Mouse (Mus musculus) left cerebral cortex, postnatal 10 days (tissue): ENCODE measurements around the gene Olfr1388. TPM values are rescaled to one million over a fixed set of nuclear protein-coding genes. Genes with fewer than 3 reads are reported as not detected.
"Not testable (repeated sequence)": the region's sequence is repeated elsewhere in the genome, so short reads cannot be mapped to it uniquely, and the experiment has no call there.

Source experiments
- DNase-seq, 2 experiments: peaks; one replicate each; pipeline ENCODE4 v3.0.0; 2021 to 2022; ENCODE audit warnings: low spot score in 2 of 2, mixed read lengths in 1 of 2; ENCODE audit errors: extremely low spot score in 1 of 2
- intact Hi-C: fragments of 180-260 bp; cut with DNase I; formaldehyde crosslinking; loops from one replicate; pipeline ENCODE4 v1.15.1; 2025
- total RNA-seq, 2 experiments: library from RNA; stranded (reverse); gene quantifications; 2 replicates each; pipeline ENCODE4 v1.2.3; 2021

Gene Olfr1388
- under 1 TPM; 0.30 to 0.54 TPM for total RNA-seq

DNA sequence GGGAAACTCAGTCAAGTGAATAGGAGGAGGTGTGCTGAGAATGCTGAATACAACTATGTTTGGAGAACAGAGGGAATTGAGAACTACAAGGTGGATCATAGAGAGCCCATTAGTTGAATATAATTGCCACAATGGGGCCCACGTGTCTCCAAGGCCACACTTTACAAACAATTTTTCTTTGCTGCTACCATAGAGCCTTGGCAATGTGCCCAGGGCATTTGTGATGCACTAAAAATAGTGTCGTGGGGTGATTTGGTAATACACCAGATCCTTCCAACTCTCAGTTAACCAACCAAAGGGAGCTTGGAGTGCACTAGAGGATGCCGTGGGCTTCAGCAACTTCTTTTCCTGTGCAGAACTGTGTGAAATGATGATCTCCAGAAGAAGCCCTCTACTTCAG, at the start of gene Olfr1388:
Olfr1388 (plus strand) TSS at position 214 of the 400 bp plus-strand sequence.
- intact Hi-C loops: no loop called here
- DNase-seq: no peak

DNA sequence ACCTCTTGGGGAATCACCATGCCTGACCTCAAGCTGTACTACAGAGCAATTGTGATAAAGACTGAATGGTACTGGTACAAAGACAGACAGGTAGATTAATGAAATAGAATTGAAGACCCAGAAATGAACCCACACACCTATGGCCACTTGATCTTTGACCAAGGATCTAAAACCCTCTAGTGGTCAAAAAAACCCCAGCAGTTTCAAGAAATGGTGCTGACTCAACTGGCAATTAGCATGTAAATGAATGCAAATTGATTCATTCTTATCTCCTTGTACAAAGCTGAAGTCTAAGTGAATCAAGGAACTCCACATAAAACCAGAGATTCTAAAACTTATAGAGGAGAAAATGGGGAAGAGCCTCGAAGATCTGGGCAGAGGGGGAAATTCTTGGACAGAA, 43.7 kb upstream of the Olfr1388 start:
- intact Hi-C loops, DNase-seq: not testable (repeated sequence)

DNA sequence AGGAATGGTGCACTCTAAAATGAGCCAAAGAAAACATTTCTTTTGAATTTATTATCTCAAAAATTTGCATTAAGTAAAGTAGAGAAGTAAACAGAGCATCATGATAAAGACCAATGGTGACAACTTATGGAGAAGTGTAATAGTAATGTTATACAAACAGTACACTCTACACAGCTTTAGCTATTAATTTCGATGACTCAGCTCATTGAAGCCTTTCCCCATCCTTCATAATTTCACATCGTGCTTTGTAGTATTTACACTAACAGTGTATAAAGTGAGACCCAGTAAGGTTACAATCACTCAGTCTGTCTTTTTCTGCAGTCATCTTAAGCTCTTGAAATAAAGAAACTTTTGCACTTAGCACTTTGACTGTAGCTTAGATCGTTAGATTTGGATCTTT, 29.6 kb upstream of the Olfr1388 start:
- no peak for DNase-seq
- intact Hi-C loops: no loop called here

GRCm38 (mm10) chr11:49410540-49410939, 25.9 kb upstream of the Olfr1388 start:
- intact Hi-C loops: no loop called here
- DNase-seq: peak in 1 of 2 experiments; percentile 3

DNA sequence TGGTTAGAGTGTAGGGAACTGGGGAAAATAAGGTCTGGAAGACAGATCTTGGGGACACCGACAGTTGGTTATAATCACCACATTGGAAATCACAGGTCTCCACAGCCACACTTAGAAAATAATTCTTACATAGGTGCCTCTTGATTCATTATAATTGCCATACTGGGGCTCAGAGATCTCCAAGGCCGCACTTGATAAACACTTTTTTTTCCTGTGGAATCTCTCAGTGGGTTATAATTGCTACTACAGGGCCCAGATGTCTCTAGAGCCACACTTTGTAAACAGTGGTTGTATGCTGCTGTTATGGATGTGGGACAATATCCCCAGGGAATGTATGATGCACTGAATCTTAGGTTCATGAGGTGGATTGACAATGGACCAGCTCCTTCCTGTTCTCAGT, 13.7 kb upstream of the Olfr1388 start, which contains the start of gene Olfr1389:
Olfr1389 (plus strand) TSS at position 301 of the 400 bp plus-strand sequence.
- intact Hi-C loops: no loop called here
- DNase-seq: no peak

- no peak for DNase-seq
- intact Hi-C loops: no loop called here
Measured at GRCm38 (mm10) chr11:49425257-49425927, 11.0 kb upstream of the Olfr1388 start.

- intact Hi-C loops: no loop called here
- DNase-seq: peak in 1 of 2 experiments; percentile 5
Measured at GRCm38 (mm10) chr11:49429641-49430040, 6.8 kb upstream of the Olfr1388 start.

DNA sequence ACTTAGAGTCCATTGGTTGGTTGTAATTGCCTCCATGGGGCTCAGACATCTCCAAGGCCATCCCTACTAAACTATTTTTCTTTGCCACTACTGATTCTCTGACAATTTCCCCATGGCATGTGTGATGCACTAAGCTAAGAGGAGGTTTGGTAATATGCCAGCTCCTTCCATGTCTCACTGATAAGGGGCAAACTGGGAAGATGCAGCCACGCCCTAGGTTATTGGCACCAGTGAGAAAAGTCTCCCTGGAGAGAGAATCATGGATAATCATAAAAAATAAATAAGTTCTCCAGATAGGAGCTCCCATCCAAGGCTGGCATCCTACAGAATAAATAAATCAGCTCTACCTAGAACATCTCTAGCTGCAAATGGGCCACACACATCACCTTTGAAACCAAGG, 18.6 kb downstream of the Olfr1388 start, which contains the start of gene Olfr1387:
Olfr1387 (plus strand) TSS at position 301 of the 400 bp plus-strand sequence.
- DNase-seq: no peak
- intact Hi-C loops: no loop called here

- intact Hi-C loops, DNase-seq: not testable (repeated sequence)
Measured at GRCm38 (mm10) chr11:49464746-49465145, 28.3 kb downstream of the Olfr1388 start, which contains the start of gene Olfr1386. Olfr1386 (plus strand) TSS chr11:49465046.

DNA sequence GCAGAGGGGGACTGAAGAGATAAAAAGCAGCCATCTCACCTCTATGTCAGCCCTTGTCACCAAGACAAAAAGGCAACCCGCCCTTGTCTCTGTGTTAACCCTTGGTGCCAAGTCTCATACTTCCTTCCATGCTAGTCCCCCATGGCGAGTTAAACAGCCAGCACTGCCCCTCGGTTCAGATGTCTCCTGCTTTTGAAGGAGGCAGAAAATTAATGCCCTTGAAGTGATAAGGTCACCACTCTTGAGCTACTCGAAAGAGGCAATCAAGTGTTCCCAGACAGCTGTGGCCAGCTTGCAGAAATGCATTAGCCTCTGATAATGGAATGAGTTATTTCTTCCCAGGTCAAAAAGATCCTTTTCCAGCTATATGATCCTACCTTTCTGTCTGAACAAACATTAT, 49.5 kb downstream of the Olfr1388 start:
- DNase-seq: no peak
- intact Hi-C loops: no loop called here

DNA sequence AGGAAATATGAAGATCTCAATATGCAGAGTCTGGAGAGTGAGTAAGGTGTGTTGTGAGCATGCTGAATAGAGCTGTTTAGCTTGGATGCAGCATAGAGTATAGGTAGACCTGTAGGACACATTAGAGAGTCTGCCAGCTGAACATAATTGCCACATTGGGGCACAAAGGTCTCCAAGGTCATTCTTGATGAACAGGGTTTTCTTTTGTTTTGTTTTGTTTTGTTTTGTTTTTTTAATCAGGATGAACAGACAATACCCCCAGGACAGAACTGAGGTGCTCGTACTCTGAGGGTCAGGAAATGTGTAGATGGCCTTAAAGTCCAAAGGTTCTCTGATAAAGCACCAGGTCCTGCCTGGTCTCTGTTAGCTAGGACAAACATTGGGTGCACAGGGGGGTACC, 52.3 kb downstream of the Olfr1388 start, which contains the start of gene Olfr1385:
Olfr1385 (plus strand) TSS at position 301 of the 400 bp plus-strand sequence.
- DNase-seq, intact Hi-C loops: not testable (repeated sequence)

Other genes starting within 250 kb of the Olfr1388 start
- under 1 TPM; 0.11 to 0.59 TPM for gene Btnl9, start 249.5 kb upstream of the Olfr1388 start, total RNA-seq
- 10 to 100 TPM; 37.4 to 40.4 TPM for gene Zfp62, start 233.3 kb upstream of the Olfr1388 start, total RNA-seq
- gene Mgat1, start 192.4 kb upstream of the Olfr1388 start, total RNA-seq: 10 to 100 TPM; 60.5 to 67.2 TPM
- under 1 TPM in 1 of 2 experiments, not detected in 1; 0.26 TPM for gene Olfr1393, start 158.3 kb upstream of the Olfr1388 start, total RNA-seq
- gene Olfr1392, start 151.3 kb upstream of the Olfr1388 start, total RNA-seq: under 1 TPM in 1 of 2 experiments, not detected in 1; 0.47 TPM
- gene Olfr10, start 131.9 kb upstream of the Olfr1388 start, total RNA-seq: not detected
- not detected for gene Olfr1391, start 113.9 kb upstream of the Olfr1388 start, total RNA-seq
- gene Olfr1390, start 101.4 kb upstream of the Olfr1388 start, total RNA-seq: not detected
- not detected for gene Olfr1389, start 13.6 kb upstream of the Olfr1388 start, total RNA-seq
- not detected for gene Olfr1387, start 18.7 kb downstream of the Olfr1388 start, total RNA-seq
- gene Olfr1386, start 28.4 kb downstream of the Olfr1388 start, total RNA-seq: not detected
- gene Olfr1385, start 52.4 kb downstream of the Olfr1388 start, total RNA-seq: under 1 TPM in 1 of 2 experiments, not detected in 1; 0.11 TPM
- not detected for gene Olfr1384, start 70.1 kb downstream of the Olfr1388 start, total RNA-seq
- gene Olfr1383, start 83.0 kb downstream of the Olfr1388 start, total RNA-seq: under 1 TPM in 1 of 2 experiments, not detected in 1; 0.34 TPM
- not detected for gene Olfr1382, start 91.6 kb downstream of the Olfr1388 start, total RNA-seq
- not detected for gene Olfr1381, start 106.8 kb downstream of the Olfr1388 start, total RNA-seq
- not detected for gene Olfr1380, start 120.3 kb downstream of the Olfr1388 start, total RNA-seq
- 1 to 10 TPM; 3.4 to 3.8 TPM for gene Flt4, start 172.6 kb downstream of the Olfr1388 start, total RNA-seq
- gene Scgb3a1, start 227.0 kb downstream of the Olfr1388 start, total RNA-seq: not detected